Mouse (Mus musculus) cerebellum, adult 11-12 months (tissue): ENCODE results near the gene AC170998.1.
"Not testable (repeated sequence)": the region's sequence is repeated elsewhere in the genome, so short reads cannot be mapped to it uniquely, and the experiment has no call there.

Experiments
- DNase-seq: peaks from one replicate; pipeline ENCODE4 v3.0.0; 2022

The AC170998.1 gene

GRCm38 (mm10) chr17:28707136-28707627, 18.7 kb upstream of the AC170998.1 start:
- DNase-seq, result no peak

- no peak for DNase-seq
Observed at GRCm38 (mm10) chr17:28707816-28708215, 18.1 kb upstream of the AC170998.1 start.

GRCm38 (mm10) chr17:28708989-28709388, 16.9 kb upstream of the AC170998.1 start:
- DNase-seq, result no peak

GRCm38 (mm10) chr17:28709552-28710290, 16.2 kb upstream of the AC170998.1 start:
- no peak for DNase-seq

- DNase-seq, result no peak
Observed at GRCm38 (mm10) chr17:28710291-28710688, 15.6 kb upstream of the AC170998.1 start.

- no peak for DNase-seq
Observed at GRCm38 (mm10) chr17:28711237-28711636, 14.6 kb upstream of the AC170998.1 start.

- DNase-seq, result no peak
Observed at GRCm38 (mm10) chr17:28712305-28712704, 13.6 kb upstream of the AC170998.1 start.

- DNase-seq, result no peak
Observed at GRCm38 (mm10) chr17:28714006-28714405, 11.9 kb upstream of the AC170998.1 start.

- DNase-seq, result no peak
Observed at GRCm38 (mm10) chr17:28715832-28716548, 9.9 kb upstream of the AC170998.1 start.

GRCm38 (mm10) chr17:28717535-28717934, 8.3 kb upstream of the AC170998.1 start:
- DNase-seq, result no peak

- not testable (repeated sequence) for DNase-seq
Observed at GRCm38 (mm10) chr17:28727511-28727910, 1.6 kb downstream of the AC170998.1 start.

GRCm38 (mm10) chr17:28735317-28736105, 9.6 kb downstream of the AC170998.1 start:
- no peak for DNase-seq

GRCm38 (mm10) chr17:28736486-28736885, 10.6 kb downstream of the AC170998.1 start:
- no peak for DNase-seq

GRCm38 (mm10) chr17:28737973-28738372, 12.1 kb downstream of the AC170998.1 start:
- no peak for DNase-seq

- no peak for DNase-seq
Observed at GRCm38 (mm10) chr17:28739244-28739643, 13.4 kb downstream of the AC170998.1 start.

- peak; percentile 52 for DNase-seq
Observed at GRCm38 (mm10) chr17:28743145-28743866, 17.4 kb downstream of the AC170998.1 start.

GRCm38 (mm10) chr17:28743916-28744315, 18.0 kb downstream of the AC170998.1 start:
- DNase-seq, result no peak

- no peak for DNase-seq
Observed at GRCm38 (mm10) chr17:28745773-28746172, 19.9 kb downstream of the AC170998.1 start.

- no peak for DNase-seq
Observed at GRCm38 (mm10) chr17:28748001-28748400, 22.1 kb downstream of the AC170998.1 start.

GRCm38 (mm10) chr17:28750580-28750979, 24.7 kb downstream of the AC170998.1 start:
- DNase-seq, result no peak

GRCm38 (mm10) chr17:28756447-28756846, 30.6 kb downstream of the AC170998.1 start:
- no peak for DNase-seq

- DNase-seq, result no peak
Observed at GRCm38 (mm10) chr17:28757470-28757869, 31.6 kb downstream of the AC170998.1 start.
